Mouse (Mus musculus): Measurements from ENCODE around the gene Shroom3. TPM values are rescaled to one million over a fixed set of nuclear protein-coding genes. Genes with fewer than 3 reads are reported as not detected.
A peak's percentile ranks its signal among the peaks of the same experiment; 100 is the strongest.

The Shroom3 gene
- polyA plus RNA-seq, 1 experiment from 2014 or later = 5.0 TPM

DNA sequence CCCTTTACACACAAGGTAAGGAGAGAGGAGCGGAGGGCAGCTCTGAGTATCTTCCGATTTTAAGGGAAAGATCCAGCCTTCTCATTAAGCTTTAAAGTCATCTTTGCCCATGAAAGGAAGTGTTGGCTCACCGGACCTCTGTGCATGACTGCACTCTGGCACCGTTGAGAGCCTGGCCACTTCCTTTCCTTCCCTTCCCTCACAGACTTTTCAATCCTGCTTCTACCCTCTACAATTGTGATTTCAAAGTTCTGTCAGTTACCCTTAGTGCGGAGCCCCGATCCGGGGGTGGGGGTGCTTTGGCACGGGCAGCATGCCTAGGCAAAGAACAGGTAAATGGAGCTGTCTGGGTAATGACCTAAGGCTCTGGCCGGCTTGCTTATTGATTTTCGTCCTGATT, 244.4 kb downstream of the Shroom3 start:
- no peaks in the 10 kb centered on the region for H3K9me3 ChIP-seq (replicated peaks)
- WGBS = 84% methylated on average over 10 of the region's 10 CpGs
- peaks cover 8% of the 10 kb centered on the region; the same call in 1 of the 2 replicates for H3K36me3 ChIP-seq
- DNase-seq (ENCODE audit: low spot score) = no peak
- no peak overlapping the region for H3K27ac ChIP-seq
- H3K4me1 ChIP-seq = peaks cover 49% of the 10 kb centered on the region
- no peaks in the 10 kb centered on the region for H3K27me3 ChIP-seq (ENCODE audit: low read depth, poor library complexity, severe bottlenecking)
- H3K4me3 ChIP-seq = no peak overlapping the region

DNA sequence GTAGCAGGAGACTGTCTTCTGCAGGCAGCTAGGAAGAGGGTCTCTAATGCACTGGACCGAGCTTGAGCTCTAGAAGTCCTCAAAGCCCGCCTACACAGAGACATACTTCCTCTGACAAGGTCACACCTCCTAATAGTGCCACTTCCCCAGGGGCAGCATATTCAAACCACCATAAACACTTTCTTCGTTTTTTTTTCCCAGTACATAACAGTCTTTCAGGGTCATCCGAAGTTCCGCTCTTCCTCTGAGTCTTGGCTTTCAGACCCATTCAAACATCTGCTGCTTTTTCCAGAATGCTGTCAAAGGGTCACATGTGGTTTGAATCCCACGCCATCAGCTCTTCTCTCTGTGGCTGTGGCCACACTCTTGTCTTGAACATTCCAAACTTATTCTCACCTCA, 247.3 kb downstream of the Shroom3 start:
- no peaks in the 10 kb centered on the region for H3K27me3 ChIP-seq (ENCODE audit: low read depth, poor library complexity, severe bottlenecking)
- WGBS = 46% methylated on average over 6 of the region's 6 CpGs
- no peak overlapping the region for H3K27ac ChIP-seq
- no peak overlapping the region for H3K4me3 ChIP-seq
- DNase-seq (ENCODE audit: low spot score) = no peak
- peaks cover 35% of the 10 kb centered on the region for H3K4me1 ChIP-seq
- no peaks in the 10 kb centered on the region for H3K9me3 ChIP-seq (replicated peaks)
- H3K36me3 ChIP-seq = peaks cover 13% of the 10 kb centered on the region

GRCm38 (mm10) chr5:92931298-92931697, 248.1 kb downstream of the Shroom3 start:
- Histone ChIP-seq H3K27me3 (ENCODE audit: low read depth, poor library complexity, severe bottlenecking) (no peaks in the 10 kb centered on the region), H3K4me3 (no peak overlapping the region), H3K4me1 (peaks cover 31% of the 10 kb centered on the region), H3K9me3 (replicated peaks) (no peaks in the 10 kb centered on the region), H3K36me3 (peaks cover 16% of the 10 kb centered on the region), H3K27ac (peak overlapping the region; percentile 36; the same call in 1 of the 2 replicates)
- peak; percentile 56 for DNase-seq (ENCODE audit: low spot score)
- 24% methylated on average over 16 of the region's 16 CpGs for WGBS

GRCm38 (mm10) chr5:92933010-92933409, 249.8 kb downstream of the Shroom3 start:
- Histone ChIP-seq H3K27ac (no peak overlapping the region), H3K36me3 (peaks cover 14% of the 10 kb centered on the region)
- WGBS = 87% methylated on average over 10 of the region's 10 CpGs

DNA sequence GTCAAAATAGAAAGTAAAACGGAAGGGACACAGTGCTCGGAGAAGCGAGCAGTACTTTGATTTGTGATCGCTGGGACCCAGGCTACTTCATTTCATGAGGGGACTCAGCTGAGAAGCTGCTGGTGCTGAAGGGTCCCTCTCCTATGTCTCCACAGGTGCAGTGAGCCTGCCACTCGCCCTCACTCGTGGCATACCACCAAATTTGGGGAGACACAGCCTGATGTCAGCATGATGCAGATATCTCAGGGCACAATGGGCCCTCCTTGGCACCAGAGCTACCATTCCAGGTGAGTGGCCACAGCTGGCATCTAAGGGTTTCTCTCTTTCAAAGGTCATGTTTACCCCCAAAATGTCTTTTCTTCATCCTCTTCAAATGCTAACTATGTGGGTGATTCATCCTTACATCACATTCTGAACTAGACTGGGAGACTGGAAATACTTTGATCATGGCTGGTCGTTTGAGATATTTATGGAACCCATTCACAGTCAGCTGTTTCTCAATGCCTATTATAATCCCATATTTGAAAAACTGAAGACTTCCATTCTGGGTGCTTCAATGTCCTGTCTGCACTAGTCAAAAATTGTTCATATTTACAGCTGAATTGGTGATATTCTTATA, 250.5 kb downstream of the Shroom3 start:
- Histone ChIP-seq H3K27ac (no peak overlapping the region), H3K27me3 (ENCODE audit: low read depth, poor library complexity, severe bottlenecking) (no peaks in the 10 kb centered on the region), H3K4me1 (peaks cover 34% of the 10 kb centered on the region), H3K4me3 (no peak overlapping the region), H3K36me3 (peaks cover 14% of the 10 kb centered on the region), H3K9me3 (replicated peaks) (no peaks in the 10 kb centered on the region)
- WGBS = 87% methylated on average over 7 of the region's 7 CpGs
- DNase-seq (ENCODE audit: low spot score) = no peak

More at GRCm38 (mm10) chr5:92933010-92933409, 249.8 kb downstream of the Shroom3 start:
- H3K4me1 ChIP-seq = peaks cover 34% of the 10 kb centered on the region
- no peak overlapping the region for H3K4me3 ChIP-seq
- no peaks in the 10 kb centered on the region for H3K9me3 ChIP-seq (replicated peaks)
- H3K27me3 ChIP-seq (ENCODE audit: low read depth, poor library complexity, severe bottlenecking) = no peaks in the 10 kb centered on the region
- DNase-seq (ENCODE audit: low spot score) = no peak

- Histone ChIP-seq H3K36me3 (peaks cover 14% of the 10 kb centered on the region), H3K4me3 (no peak overlapping the region), H3K4me1 (peaks cover 34% of the 10 kb centered on the region), H3K9me3 (replicated peaks) (no peaks in the 10 kb centered on the region), H3K27ac (no peak overlapping the region), H3K27me3 (ENCODE audit: low read depth, poor library complexity, severe bottlenecking) (no peaks in the 10 kb centered on the region)
- 86% methylated on average over 7 of the region's 7 CpGs for WGBS
- DNase-seq (ENCODE audit: low spot score) = no peak
Observed at GRCm38 (mm10) chr5:92934269-92934939, 251.2 kb downstream of the Shroom3 start.

- H3K27ac ChIP-seq = no peak overlapping the region
- WGBS = 84% methylated on average over 8 of the region's 8 CpGs
- no peak for DNase-seq (ENCODE audit: low spot score)
- H3K36me3 ChIP-seq = peaks cover 29% of the 10 kb centered on the region
- H3K27me3 ChIP-seq (ENCODE audit: low read depth, poor library complexity, severe bottlenecking) = no peaks in the 10 kb centered on the region
- H3K4me3 ChIP-seq = no peak overlapping the region
- H3K4me1 ChIP-seq = peaks cover 20% of the 10 kb centered on the region
- H3K9me3 ChIP-seq (replicated peaks) = no peaks in the 10 kb centered on the region
Observed at GRCm38 (mm10) chr5:92935883-92936282, 252.6 kb downstream of the Shroom3 start.

DNA sequence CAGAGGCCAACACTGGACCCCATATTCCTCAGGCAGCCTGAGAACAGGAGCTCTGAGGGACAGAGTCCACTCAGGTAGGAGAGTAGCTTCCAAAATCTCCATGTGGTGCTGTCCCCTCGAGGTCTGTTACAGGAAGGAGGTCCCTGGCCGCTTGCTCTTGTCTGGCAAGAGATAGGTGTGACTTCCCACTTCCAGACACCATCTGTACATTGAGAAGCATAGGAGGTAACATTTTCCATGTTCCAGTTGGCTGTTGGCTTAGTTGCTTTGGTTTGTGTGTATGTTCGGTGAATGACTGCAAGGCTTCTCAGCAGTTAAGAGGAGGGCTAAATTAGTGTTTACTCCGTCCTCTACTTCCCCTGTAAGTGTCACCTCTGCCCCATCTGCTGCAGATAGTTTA, 254.5 kb downstream of the Shroom3 start:
- Histone ChIP-seq H3K36me3 (peaks cover 47% of the 10 kb centered on the region), H3K4me1 (peaks cover 3% of the 10 kb centered on the region; the same call in 1 of the 2 replicates), H3K27ac (no peak overlapping the region), H3K9me3 (replicated peaks) (peaks cover 18% of the 10 kb centered on the region), H3K27me3 (ENCODE audit: low read depth, poor library complexity, severe bottlenecking) (no peaks in the 10 kb centered on the region; the same call in 1 of the 2 replicates), H3K4me3 (no peak overlapping the region)
- no peak for DNase-seq (ENCODE audit: low spot score)
- 77% methylated on average over 4 of the region's 4 CpGs for WGBS

DNA sequence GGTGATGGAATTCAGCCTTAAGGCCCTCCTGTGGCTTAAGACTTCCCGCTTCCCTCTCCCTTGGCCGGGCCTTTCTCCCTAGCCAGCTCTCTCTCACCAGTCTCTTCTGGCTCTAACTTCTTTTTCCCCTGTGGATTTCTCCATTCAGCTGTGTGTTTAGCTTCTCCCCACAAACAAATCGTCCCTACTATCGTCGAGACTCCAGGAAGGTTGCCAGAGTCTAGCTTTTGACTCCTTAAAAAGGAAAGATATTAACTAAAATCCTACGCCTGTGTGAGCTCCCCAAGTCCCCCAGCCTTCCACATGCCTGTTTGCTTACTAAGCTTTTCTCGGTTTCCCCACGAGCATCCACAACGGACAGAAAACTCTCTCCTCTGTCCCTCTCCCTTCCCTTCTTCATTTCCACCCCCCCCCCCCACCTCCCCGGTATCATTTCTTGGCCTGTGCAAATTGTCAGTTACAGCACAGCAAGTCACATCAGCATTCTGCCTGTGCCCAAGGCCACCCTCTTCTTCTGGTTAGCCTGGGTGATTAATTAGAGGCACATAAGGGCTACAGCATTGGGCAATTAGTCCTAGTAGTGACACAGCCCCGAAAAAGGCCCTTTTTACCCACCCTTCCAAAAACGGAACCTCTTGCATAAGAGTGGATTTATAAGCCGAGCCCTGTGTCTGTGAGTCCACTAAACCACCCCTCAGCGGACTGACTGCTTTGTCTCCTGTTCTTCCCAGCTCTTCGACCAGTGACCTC, 256.2 kb downstream of the Shroom3 start:
- H3K4me1 ChIP-seq = peaks cover 3% of the 10 kb centered on the region; the same call in 1 of the 2 replicates
- no peaks in the 10 kb centered on the region; the same call in 1 of the 2 replicates for H3K27me3 ChIP-seq (ENCODE audit: low read depth, poor library complexity, severe bottlenecking)
- 94% methylated on average over 15 of the region's 15 CpGs for WGBS
- peaks cover 21% of the 10 kb centered on the region for H3K9me3 ChIP-seq (replicated peaks)
- DNase-seq (ENCODE audit: low spot score) = no peak
- no peak overlapping the region for H3K27ac ChIP-seq
- H3K4me3 ChIP-seq = no peak overlapping the region
- peaks cover 57% of the 10 kb centered on the region for H3K36me3 ChIP-seq

GRCm38 (mm10) chr5:92942166-92942565, 258.9 kb downstream of the Shroom3 start:
- Histone ChIP-seq H3K36me3 (peaks cover 56% of the 10 kb centered on the region), H3K4me3 (no peak overlapping the region), H3K27me3 (ENCODE audit: low read depth, poor library complexity, severe bottlenecking) (no peaks in the 10 kb centered on the region; the same call in 1 of the 2 replicates), H3K27ac (no peak overlapping the region), H3K9me3 (replicated peaks) (peaks cover 21% of the 10 kb centered on the region), H3K4me1 (0 out of 2 replicates have a peak, but pooled peaks cover 3% of the 10 kb centered on the region)
- no peak for DNase-seq (ENCODE audit: low spot score)
- WGBS = 88% methylated on average over 57 of the region's 57 CpGs

GRCm38 (mm10) chr5:92942577-92942976, 259.3 kb downstream of the Shroom3 start:
- no peak overlapping the region for H3K4me3 ChIP-seq
- H3K36me3 ChIP-seq = peaks cover 54% of the 10 kb centered on the region

GRCm38 (mm10) chr5:92944867-92945266, 261.6 kb downstream of the Shroom3 start:
- H3K36me3 ChIP-seq = peaks cover 66% of the 10 kb centered on the region

More at GRCm38 (mm10) chr5:92942577-92942976, 259.3 kb downstream of the Shroom3 start:
- H3K27ac ChIP-seq = no peak overlapping the region
- peaks cover 21% of the 10 kb centered on the region for H3K9me3 ChIP-seq (replicated peaks)
- 93% methylated on average over 47 of the region's 47 CpGs for WGBS
- DNase-seq (ENCODE audit: low spot score) = no peak
- 0 out of 2 replicates have a peak, but pooled peaks cover 3% of the 10 kb centered on the region for H3K4me1 ChIP-seq
- H3K27me3 ChIP-seq (ENCODE audit: low read depth, poor library complexity, severe bottlenecking) = no peaks in the 10 kb centered on the region; the same call in 1 of the 2 replicates

More at GRCm38 (mm10) chr5:92944867-92945266, 261.6 kb downstream of the Shroom3 start:
- WGBS = 84% methylated on average over 5 of the region's 5 CpGs
- H3K4me1 ChIP-seq = peaks cover 6% of the 10 kb centered on the region; the same call in 1 of the 2 replicates
- no peak for DNase-seq (ENCODE audit: low spot score)
- H3K27me3 ChIP-seq (ENCODE audit: low read depth, poor library complexity, severe bottlenecking) = no peaks in the 10 kb centered on the region; the same call in 1 of the 2 replicates
- no peak overlapping the region for H3K27ac ChIP-seq
- no peak overlapping the region for H3K4me3 ChIP-seq
- peaks cover 21% of the 10 kb centered on the region for H3K9me3 ChIP-seq (replicated peaks)

Data from limb, embryonic 10.5 days (tissue).